Mouse (Mus musculus) hindbrain, embryonic 14.5 days (tissue): ENCODE measurements around the gene Gm11172. TPM values are rescaled to one million over a fixed set of nuclear protein-coding genes. Genes with fewer than 3 reads are reported as not detected.
"Not testable (repeated sequence)": the region's sequence is repeated elsewhere in the genome, so short reads cannot be mapped to it uniquely, and the experiment has no call there.

ENCODE experiments used
- ATAC-seq: fragments of 200-750 bp; cut with Nextera tagmentation; 2 replicates; pipeline ENCODE4 v1.8.0; 2017; ENCODE audit warnings: moderate number of reproducible peaks, mild to moderate bottlenecking, moderate TSS enrichment, moderate library complexity; ENCODE audit not compliant: low FRiP score
- DNase-seq: peaks from one replicate; pipeline ENCODE4 v3.0.0-alpha.2; 2015; ENCODE audit warnings: low spot score
- H3K27ac ChIP-seq: fragments of 300-500 bp; sonication (generic); 2 replicates; pipeline ENCODE4 v1.5.1; 2014; ENCODE audit warnings: mild to moderate bottlenecking, moderate library complexity
- H3K27me3 ChIP-seq: fragments of 300-500 bp; sonication (generic); 2 replicates; pipeline ENCODE4 v1.6.1; 2014; ENCODE audit warnings: mild to moderate bottlenecking, low read length, mixed read lengths; ENCODE audit not compliant: control insufficient read depth, insufficient read depth
- H3K36me3 ChIP-seq: fragments of 300-500 bp; sonication (generic); replicated peaks from 2 replicates; pipeline ENCODE4 v1.6.1; 2014; ENCODE audit not compliant: control insufficient read depth, insufficient read depth
- H3K4me1 ChIP-seq: fragments of 300-500 bp; sonication (generic); replicated peaks from 2 replicates; pipeline ENCODE4 v1.6.1; 2014; ENCODE audit warnings: antibody characterized with exemption, low read length, mixed read lengths; ENCODE audit not compliant: control insufficient read depth, insufficient read depth
- H3K4me2 ChIP-seq: fragments of 300-500 bp; sonication (generic); replicated peaks from 2 replicates; pipeline ENCODE4 v1.6.1; 2014; ENCODE audit warnings: mild to moderate bottlenecking, moderate library complexity
- H3K4me3 ChIP-seq: fragments of 300-500 bp; sonication (generic); replicated peaks from 2 replicates; pipeline ENCODE4 v1.5.1; 2014; ENCODE audit warnings: mild to moderate bottlenecking, low read length
- H3K9ac ChIP-seq: fragments of 300-500 bp; sonication (generic); 2 replicates; pipeline ENCODE4 v1.6.1; 2014
- H3K9me3 ChIP-seq: fragments of 300-500 bp; sonication (generic); 2 replicates; pipeline ENCODE4 v1.6.1; 2016; ENCODE audit warnings: low read length; ENCODE audit not compliant: control insufficient read depth
- WGBS: fragments of 180-500 bp; shearing (Covaris S2); extraction: QIAGEN DNeasy Blood & Tissue Kit; methylation state at CpG from one replicate; pipeline ENCODE4 v1.1.7; 2014; 5-methylcytosine and 5-hydroxymethylcytosine counted together
- polyA plus RNA-seq: library from polyadenylated mRNA; unstranded; fragments of >200 nt; fragmentation: Nextera tagmentation; extraction: Ambion mirVana; gene quantifications from 2 replicates; pipeline ENCODE4 v1.2.1, GENCODE M21; 2014

Gm11172 gene
- polyA plus RNA-seq, 1 experiment from 2014 or later: not detected

DNA sequence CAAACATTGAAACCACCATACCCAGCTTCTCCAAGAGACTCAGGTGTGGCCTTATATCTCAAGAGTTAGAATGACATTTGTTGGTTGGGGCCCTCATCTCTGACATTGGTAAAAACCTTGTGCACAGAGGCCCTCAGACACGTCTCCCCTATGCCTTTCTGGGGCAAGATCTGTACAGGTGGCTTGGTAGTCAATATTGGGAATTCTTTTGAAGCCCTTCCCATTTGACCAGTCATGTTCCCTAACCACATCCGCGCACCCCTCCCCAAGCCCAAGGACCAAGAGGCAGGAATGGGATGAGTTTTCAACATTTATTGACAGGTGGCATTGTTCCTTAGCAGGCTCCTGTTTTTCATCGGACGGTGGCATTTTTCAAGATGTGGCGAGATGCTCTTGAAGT is 16.7 kb upstream of the Gm11172 start, which contains the start of gene Prm2:
TSS of gene Prm2 (minus strand) at position 101 of the 400 bp plus-strand sequence.
- ATAC-seq: no peak
- Histone ChIP-seq H3K27ac (no peak within 1 kb of the TSS), H3K36me3 (no peaks in the 10 kb centered on the region), H3K4me1 (no peaks in the 10 kb centered on the region), H3K9ac (no peak within 1 kb of the TSS), H3K4me3 (no peak within 1 kb of the TSS), H3K27me3 (peaks cover 6% of the 10 kb centered on the region; the same call in 1 of the 2 replicates), H3K4me2 (no peak within 1 kb of the TSS), H3K9me3 (no peaks in the 10 kb centered on the region)
- no peak for DNase-seq
- 84% methylated on average over 6 of the region's 6 CpGs for WGBS

- H3K4me3 ChIP-seq, H3K9me3 ChIP-seq, H3K27ac ChIP-seq, ATAC-seq, H3K4me1 ChIP-seq, DNase-seq, H3K27me3 ChIP-seq, H3K4me2 ChIP-seq, H3K36me3 ChIP-seq, H3K9ac ChIP-seq: not testable (repeated sequence)
- WGBS: 93% methylated on average over 3 of the region's 3 CpGs
These were observed 10.3 kb upstream of the Gm11172 start for GRCm38 (mm10) chr16:10802420-10802819.

- Histone ChIP-seq H3K27me3 (no peaks in the 10 kb centered on the region), H3K36me3 (no peaks in the 10 kb centered on the region), H3K9me3 (no peaks in the 10 kb centered on the region), H3K4me2 (no peak within 1 kb of the TSS), H3K4me1 (no peaks in the 10 kb centered on the region), H3K9ac (no peak within 1 kb of the TSS), H3K4me3 (no peak within 1 kb of the TSS), H3K27ac (no peak within 1 kb of the TSS)
- WGBS: 78% methylated on average over 10 of the region's 10 CpGs
- no peak for DNase-seq
- ATAC-seq: no peak
These were observed 6.8 kb upstream of the Gm11172 start, which contains the start of gene Prm1 for GRCm38 (mm10) chr16:10805789-10806527. Gene Prm1 (minus strand): TSS chr16:10805839.

DNA sequence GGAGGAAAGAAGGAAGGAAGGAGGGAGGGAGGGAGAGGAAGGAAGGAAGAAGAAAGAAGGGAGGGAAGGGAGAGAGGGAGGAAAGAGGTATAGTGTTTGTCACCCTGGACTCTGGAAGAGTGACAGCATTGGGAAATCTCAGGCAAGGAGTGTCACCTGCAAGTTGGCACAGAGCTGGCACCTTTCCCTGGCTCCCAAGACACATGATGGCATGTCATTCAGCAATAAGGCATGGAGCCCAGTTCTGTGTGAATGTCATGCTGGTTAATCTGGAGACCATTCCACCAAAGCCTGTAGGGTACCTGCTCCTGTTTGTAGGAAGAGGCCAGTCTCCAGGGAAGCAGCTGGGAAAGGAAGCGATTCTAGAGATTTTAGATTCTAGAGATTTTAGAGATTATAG is 2.3 kb upstream of the Gm11172 start:
- Histone ChIP-seq H3K36me3 (no peaks in the 10 kb centered on the region), H3K9ac (no peak overlapping the region), H3K27ac (no peak overlapping the region), H3K4me3 (no peak overlapping the region), H3K4me2 (no peak overlapping the region), H3K27me3 (no peaks in the 10 kb centered on the region), H3K4me1 (no peaks in the 10 kb centered on the region), H3K9me3 (no peaks in the 10 kb centered on the region)
- DNase-seq (no peak), ATAC-seq (no peak)
- WGBS: 88% methylated on average over 1 of the region's 1 CpGs

DNA sequence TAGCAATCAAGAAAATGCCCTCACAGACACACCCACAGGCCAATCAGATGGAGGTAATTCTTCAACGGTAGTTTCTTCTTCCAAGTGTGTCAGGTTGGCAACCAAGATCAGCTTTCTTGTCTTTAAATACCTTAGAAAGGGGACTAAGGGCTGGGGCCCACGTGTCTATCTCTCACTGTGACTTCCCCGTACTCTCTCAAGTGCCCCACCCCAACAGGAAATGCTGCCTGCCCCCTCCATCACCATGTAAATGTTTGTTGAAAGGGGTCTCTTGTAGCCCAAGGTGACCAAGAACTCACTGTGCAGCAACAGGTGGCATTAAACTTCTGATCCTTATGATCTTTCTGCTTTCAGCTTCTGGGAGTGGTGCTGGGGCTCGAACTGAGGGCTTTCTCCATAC is 1.0 kb downstream of the Gm11172 start:
- WGBS: 80% methylated on average over 4 of the region's 4 CpGs
- no peak overlapping the region for H3K9ac ChIP-seq

GRCm38 (mm10) chr16:10814864-10815263 is 2.1 kb downstream of the Gm11172 start:
- H3K27me3 ChIP-seq: no peaks in the 10 kb centered on the region
- no peak overlapping the region for H3K9ac ChIP-seq
- H3K9me3 ChIP-seq: no peaks in the 10 kb centered on the region
- H3K36me3 ChIP-seq: no peaks in the 10 kb centered on the region
- H3K4me1 ChIP-seq: no peaks in the 10 kb centered on the region
- ATAC-seq: no peak
- H3K4me3 ChIP-seq: no peak overlapping the region
- H3K4me2 ChIP-seq: no peak overlapping the region
- WGBS: 95% methylated on average over 4 of the region's 4 CpGs
- no peak for DNase-seq
- no peak overlapping the region for H3K27ac ChIP-seq

More for the DNA sequence above, 1.0 kb downstream of the Gm11172 start:
- Histone ChIP-seq H3K4me3 (no peak overlapping the region), H3K9me3 (no peaks in the 10 kb centered on the region), H3K27me3 (no peaks in the 10 kb centered on the region), H3K4me1 (no peaks in the 10 kb centered on the region), H3K27ac (no peak overlapping the region), H3K4me2 (no peak overlapping the region), H3K36me3 (no peaks in the 10 kb centered on the region)
- ATAC-seq: no peak
- DNase-seq: no peak

DNA sequence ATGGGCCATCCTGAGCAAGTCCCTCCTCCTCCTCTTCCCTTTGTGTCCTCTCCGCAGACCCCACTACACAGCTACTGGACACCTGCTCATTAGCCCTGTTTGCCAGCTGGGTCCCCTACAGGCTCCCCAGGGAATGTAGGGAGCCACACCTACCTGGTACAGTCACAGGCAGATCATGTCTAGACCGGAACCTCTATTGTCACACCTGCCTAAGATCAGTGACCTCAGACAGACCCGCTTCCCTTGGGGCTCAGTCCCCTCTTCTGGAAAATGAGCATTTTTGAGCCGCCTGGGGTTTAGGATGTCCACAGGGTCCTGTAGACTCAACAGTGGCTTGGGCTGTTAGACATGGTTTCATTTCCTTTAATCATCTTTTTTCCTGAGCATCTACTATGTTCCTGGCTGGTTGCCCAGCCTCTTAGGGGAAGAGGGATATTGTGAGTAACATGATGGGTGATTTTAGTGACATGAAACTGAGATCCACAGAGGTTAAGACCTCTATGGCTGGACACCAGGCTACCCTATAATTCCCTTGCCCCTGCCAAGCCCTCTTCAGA is 5.9 kb downstream of the Gm11172 start:
- no peaks in the 10 kb centered on the region for H3K27me3 ChIP-seq
- ATAC-seq: no peak
- H3K4me1 ChIP-seq: no peaks in the 10 kb centered on the region
- 79% methylated on average over 4 of the region's 4 CpGs for WGBS
- no peak overlapping the region for H3K4me3 ChIP-seq
- DNase-seq: no peak
- no peak overlapping the region for H3K9ac ChIP-seq
- no peaks in the 10 kb centered on the region for H3K36me3 ChIP-seq
- no peaks in the 10 kb centered on the region for H3K9me3 ChIP-seq
- no peak overlapping the region for H3K4me2 ChIP-seq
- no peak overlapping the region for H3K27ac ChIP-seq

DNA sequence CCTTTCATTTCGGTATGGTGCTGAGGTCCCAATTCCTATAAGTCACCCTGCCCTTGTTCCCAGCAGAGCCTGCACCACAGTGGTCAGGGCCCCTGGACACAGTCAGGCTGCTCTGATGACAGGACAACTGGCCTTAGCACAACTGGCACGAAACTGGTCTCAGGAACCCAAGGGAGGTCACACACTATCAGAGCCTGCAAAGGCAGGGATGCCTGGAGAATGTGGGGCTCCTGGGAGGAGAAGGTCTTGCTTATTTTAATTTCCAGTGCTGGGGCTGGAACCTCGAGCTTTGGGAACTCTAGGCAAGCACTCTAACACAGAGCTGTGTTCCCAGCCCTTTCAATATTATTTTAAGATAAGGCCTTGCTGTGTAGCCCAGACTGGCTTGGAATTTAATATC is 7.3 kb downstream of the Gm11172 start:
- H3K27ac ChIP-seq: no peak overlapping the region
- 81% methylated on average over 3 of the region's 3 CpGs for WGBS
- no peak overlapping the region for H3K4me2 ChIP-seq
- ATAC-seq (no peak), DNase-seq (no peak)
- no peaks in the 10 kb centered on the region for H3K4me1 ChIP-seq
- no peaks in the 10 kb centered on the region for H3K9me3 ChIP-seq
- no peak overlapping the region for H3K9ac ChIP-seq
- H3K36me3 ChIP-seq: no peaks in the 10 kb centered on the region
- no peak overlapping the region for H3K4me3 ChIP-seq
- H3K27me3 ChIP-seq: no peaks in the 10 kb centered on the region

- ATAC-seq: no peak
- no peak for DNase-seq
- Histone ChIP-seq H3K36me3 (no peaks in the 10 kb centered on the region), H3K9me3 (no peaks in the 10 kb centered on the region), H3K4me2 (no peak overlapping the region), H3K27me3 (no peaks in the 10 kb centered on the region), H3K4me3 (no peak overlapping the region), H3K4me1 (no peaks in the 10 kb centered on the region), H3K9ac (no peak overlapping the region), H3K27ac (no peak overlapping the region)
- WGBS: 80% methylated on average over 4 of the region's 4 CpGs
These were observed 8.7 kb downstream of the Gm11172 start for GRCm38 (mm10) chr16:10821387-10821786.
